Mouse (Mus musculus): ENCODE data around the gene Cdk17.

The Cdk17 gene

DNA sequence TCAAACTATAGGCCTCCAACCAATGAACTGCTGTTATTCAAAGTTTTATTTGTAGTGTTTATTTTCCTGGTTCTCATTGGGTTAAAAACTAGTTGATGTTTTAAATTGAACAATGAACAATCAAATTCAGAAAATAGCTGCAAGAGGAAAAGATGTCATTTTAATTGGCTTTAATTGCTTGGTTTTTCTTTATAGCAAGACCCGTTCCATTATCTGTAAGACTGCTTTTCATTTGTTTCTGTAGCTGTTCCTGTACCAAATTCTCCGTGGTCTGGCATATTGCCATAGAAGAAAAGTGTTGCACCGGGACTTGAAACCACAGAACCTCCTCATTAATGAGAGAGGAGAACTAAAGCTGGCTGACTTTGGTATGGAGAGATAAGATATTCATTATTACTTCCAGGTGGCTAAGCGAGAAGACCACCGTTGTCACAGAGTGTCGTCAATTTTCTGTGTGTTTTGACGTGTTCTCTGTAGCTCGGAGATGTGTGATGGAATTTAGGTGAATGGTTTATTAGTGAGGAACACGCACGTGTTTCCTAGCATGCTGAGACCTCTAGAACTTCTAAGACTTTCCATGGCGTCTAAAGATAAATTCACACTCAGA is 67.8 kb downstream of the Cdk17 start:
- DNase-seq (ENCODE audit: low read depth, low spot score) = no peak

GRCm38 (mm10) chr10:93231490-93231889 is 70.8 kb downstream of the Cdk17 start:
- DNase-seq (ENCODE audit: low read depth, low spot score) = no peak

DNA sequence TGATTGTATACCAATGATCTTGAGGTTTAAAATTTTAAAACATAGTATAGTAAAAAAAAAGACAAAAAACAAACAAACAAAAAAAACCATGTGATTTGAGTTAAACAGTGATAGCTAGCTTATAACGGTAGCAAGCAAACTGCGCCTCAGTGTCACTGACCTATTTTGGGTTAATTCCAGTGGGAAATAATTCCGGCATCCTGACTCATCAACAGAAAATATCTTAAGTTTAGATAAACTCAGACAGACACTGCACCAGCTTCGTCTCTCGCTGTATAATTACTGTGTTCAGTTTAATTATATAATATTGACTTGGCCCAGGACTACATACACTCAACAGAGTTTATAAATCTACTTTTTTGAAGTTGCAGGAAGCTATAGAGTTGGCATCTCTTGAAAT is 71.2 kb downstream of the Cdk17 start:
- DNase-seq (ENCODE audit: low read depth, low spot score) = no peak

DNA sequence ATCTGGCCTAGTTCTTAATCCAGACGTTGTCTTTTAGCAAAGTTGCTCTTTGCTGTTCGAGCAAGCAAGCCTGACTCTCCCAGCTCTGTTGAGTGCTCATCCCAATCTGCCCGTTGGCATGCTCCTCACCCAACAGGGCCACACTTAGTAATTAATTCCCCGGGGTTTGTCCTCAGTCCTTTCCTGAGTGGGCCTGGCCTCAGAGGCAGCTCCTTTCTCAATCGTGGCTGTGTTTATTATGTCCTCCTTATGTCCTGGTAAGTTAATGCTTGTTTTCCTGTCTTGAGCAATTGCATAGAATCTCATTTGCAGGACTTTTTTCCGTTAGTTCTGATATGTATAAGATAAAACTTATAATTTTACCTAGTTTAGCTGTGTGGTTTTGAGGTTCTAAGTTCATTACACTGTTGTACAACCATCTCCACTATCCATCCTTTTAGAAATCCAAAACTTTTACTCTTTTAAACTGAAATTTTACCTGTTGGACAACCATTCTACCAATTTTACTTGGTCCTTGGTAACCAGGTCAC is 73.1 kb downstream of the Cdk17 start:
- DNase-seq (ENCODE audit: low read depth, low spot score) = no peak

GRCm38 (mm10) chr10:93234692-93235091 is 74.0 kb downstream of the Cdk17 start:
- no peak for DNase-seq (ENCODE audit: low read depth, low spot score)

DNA sequence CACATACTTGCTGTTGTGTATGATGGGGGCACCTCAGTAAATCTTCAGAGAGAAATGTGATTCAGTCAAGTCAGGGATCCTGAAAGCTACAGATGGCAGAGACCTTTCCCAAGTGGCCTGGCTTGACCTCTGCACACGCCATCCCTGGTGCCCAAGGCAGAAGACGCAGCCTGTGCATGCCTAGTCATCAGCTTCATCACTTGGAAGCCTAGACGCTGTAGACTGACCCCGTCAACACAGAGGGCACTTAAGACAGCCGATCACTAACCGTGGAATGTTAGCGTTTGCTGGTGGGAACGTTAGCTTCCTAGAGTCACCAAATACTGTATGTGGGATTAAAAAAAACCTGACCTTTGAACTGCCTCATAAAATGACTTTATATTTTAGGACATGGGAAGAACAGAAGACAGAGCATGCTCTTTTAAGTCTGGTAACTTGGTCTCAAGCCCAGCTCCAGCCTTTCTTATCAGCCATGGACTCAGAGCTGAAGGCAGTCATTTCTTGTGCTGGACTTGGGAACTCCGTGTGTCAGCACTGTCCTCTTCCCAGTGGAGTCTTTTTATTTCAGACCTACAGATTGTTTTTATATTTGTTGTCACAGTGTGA is 78.6 kb downstream of the Cdk17 start:
- no peak for DNase-seq (ENCODE audit: low read depth, low spot score)

DNA sequence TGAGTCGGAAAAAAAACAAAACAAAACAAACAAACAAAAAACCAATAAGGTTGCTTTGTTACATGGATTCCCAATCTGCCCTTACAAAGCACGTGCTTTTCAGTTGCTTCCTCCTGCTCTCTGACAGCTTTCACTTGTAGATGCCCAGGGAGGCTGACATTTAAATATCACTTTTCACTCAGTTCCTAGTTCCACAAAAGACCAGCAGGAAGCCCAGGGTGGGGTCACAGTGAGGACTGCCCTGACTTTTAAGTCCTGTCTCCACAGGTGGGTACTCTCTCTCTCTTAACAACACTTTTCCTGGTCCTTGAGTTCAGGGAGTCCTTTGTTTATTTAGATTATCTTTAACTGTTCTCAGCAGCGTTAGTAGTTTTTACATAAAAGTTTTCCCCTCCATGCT is 81.5 kb downstream of the Cdk17 start:
- no peak for DNase-seq (ENCODE audit: low read depth, low spot score)

GRCm38 (mm10) chr10:93242861-93243260 is 82.2 kb downstream of the Cdk17 start:
- DNase-seq (ENCODE audit: low read depth, low spot score) = no peak

DNA sequence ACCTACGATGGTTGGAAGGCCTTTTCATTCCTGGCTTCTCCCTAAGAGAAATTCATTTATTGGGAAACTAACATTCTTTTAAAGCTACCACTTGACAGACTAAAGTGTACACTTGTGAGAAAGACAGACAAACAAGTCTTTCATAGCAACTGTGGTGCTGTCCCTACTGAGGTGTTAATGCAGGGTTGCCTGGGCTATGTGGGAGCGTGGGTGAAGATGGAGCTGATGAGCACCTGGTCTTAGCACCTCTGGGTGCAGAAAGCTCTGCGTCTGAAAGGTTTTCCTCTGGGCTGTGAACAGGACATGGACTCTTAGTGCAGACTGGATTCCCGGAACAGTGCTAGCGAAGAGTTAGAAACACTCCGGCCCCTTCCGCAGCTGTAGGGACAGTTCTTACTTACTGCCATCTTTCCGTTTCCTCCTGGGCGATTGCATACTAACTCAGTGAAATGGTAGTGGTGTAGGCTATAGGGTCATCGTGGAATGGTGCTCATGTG is 83.6 kb downstream of the Cdk17 start:
- no peak for DNase-seq (ENCODE audit: low read depth, low spot score)

DNA sequence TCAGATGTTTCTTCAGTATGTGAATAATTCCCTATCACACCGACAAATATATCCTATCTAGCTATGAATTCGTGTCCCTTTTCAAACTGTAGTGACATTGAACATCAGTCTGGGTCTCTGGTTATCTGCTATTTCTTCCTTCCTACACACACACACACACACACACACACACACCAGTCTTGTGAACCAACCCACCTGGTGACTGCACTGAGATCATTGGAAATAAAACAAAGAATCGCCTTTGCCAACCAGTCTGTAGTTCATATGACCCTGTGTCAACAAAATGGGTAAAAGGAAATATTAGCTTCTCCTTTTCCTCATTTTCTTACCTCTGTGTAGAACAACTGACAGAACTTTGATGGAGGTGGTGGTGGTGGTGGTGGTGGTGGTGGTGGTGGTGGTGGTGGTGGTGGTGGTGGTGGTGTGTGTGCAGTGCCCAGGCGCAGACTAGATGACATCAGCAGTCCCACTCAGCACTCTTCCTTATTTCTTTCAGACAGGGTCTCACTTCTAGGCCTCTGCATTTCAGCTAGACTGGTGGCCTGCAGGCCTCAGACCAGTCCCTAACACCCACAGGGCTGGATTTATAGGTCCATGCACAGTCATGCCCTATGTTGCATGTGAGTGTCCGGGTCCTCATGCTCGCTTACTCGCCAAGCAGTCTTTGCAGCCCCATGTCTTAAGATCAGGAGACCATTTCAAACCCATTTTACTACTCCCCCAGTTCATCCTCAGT is 85.7 kb downstream of the Cdk17 start:
- no peak for DNase-seq (ENCODE audit: low read depth, low spot score)

DNA sequence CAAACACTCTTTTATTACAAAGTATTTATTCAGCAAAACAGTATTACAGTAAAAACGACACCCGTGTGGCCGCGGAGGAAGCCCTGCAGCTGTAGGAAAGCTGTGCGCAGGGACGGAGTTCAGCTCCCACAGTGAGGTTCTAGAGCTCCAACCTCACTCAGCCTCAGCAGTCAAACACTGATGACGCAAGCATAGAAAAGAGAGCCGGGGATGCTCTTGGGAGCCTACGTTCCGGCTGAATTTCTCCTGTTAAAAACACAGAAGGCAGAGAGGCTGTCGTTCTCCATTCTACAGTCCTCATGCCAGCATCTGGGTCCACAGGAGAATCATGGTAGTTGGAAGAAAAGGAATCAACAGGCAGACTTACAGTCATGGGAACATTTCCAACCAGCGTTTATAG is 86.7 kb downstream of the Cdk17 start:
- no peak for DNase-seq (ENCODE audit: low read depth, low spot score)

- no peak for DNase-seq (ENCODE audit: low read depth, low spot score)
Observed at GRCm38 (mm10) chr10:93247902-93248301, 87.2 kb downstream of the Cdk17 start.

- no peak for DNase-seq (ENCODE audit: low read depth, low spot score)
Observed at GRCm38 (mm10) chr10:93248416-93248815, 87.7 kb downstream of the Cdk17 start.

GRCm38 (mm10) chr10:93249901-93250300 is 89.2 kb downstream of the Cdk17 start:
- no peak for DNase-seq (ENCODE audit: low read depth, low spot score)

DNA sequence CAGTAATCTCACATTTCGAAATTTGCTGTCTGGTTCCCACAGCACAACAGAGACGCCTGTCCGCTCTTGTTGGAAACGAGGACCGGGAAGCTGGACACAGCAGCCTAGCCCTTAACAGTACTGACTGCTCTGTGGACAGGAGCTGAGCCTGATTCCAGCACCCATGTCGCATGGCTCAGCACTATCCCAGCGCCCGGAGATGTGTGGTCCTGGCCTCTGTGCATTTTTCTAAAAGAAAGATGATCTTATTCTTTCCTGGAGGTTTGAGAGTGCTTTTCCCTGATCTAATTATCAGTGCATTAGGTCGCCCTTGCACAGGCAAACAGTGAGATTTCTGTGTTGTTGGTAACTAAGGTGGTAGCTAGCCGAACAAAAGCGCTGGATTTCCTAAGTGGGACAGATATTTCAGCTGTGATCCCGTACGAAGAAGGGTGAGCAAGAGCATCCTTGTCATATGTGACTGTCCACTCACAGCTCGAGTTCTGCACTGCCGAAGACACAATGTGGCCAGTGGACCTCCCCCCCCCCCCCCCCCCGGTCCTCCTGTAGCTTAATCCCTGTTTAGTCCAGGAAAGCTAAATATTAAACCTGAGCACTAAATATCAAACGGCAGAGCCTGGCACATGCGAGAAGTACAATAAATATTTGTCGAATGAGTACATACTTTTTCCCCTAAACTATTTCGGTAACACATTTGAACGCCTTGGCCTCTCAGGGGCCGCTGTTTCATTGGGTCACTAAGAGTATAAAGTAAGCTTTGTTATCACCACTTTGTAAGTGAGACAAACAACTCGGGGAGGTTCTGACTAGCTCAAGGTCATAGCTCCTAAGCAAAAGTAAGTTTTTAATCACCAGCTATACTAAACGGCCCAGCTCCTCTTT is 90.0 kb downstream of the Cdk17 start:
- no peak for DNase-seq (ENCODE audit: low read depth, low spot score)

DNA sequence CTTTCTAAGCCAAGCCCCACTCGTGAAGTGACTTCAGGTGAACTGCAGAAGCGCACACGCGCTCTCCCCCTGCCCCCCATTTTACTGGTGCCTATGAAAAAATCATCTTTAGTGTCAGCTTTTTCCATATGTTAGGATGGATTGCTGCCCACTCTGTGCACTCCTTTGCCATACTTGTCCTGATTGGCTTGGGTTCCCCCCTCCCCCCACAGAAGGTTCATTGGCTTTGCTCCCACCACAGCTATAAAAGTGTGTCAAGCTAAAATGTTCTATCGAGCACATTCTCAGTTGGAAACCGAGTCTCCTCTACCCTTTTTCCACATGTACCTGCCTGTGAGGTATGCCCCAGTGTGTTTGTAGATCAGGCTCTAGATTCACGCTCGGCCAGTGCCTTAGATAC is 90.8 kb downstream of the Cdk17 start:
- DNase-seq (ENCODE audit: low read depth, low spot score) = no peak

DNA sequence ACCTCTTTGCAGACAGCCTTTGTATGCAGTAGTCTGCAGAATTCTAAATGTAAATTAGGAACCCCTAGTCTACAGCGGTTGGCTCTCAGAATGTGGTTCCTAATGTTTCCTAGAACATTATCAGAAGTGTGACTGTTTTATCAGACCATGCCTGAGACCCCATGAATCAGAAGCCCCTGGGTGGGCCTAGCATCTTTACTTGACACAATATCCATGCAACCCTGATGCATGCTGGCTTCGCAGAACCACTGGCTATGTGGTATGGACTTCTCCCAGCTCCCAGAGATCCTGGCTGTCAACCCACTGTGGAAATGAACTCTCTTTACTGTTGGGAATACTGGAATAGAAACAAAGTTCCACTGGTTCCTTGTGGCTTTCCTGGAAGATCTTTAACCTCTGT is 92.0 kb downstream of the Cdk17 start:
- DNase-seq (ENCODE audit: low read depth, low spot score) = no peak

DNA sequence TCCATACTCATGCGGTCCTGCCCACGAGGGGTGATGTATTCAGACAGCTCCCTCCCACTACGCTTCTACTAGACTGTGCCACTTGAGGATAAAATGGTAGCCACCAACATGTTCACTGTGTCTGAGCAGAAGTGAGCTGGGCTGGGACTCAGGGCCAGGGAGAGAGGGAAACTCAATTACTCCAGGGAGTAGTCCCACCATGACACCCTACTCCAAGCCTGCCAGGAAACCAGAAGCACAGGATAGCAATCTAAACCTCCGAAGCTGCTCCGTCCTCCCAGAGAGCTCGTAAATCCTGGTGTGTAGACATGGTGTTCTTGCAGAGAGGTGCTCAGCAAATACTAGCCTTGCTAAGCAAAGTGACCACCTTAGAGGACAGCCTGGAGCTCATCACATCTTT is 92.5 kb downstream of the Cdk17 start:
- DNase-seq (ENCODE audit: low read depth, low spot score) = no peak

DNA sequence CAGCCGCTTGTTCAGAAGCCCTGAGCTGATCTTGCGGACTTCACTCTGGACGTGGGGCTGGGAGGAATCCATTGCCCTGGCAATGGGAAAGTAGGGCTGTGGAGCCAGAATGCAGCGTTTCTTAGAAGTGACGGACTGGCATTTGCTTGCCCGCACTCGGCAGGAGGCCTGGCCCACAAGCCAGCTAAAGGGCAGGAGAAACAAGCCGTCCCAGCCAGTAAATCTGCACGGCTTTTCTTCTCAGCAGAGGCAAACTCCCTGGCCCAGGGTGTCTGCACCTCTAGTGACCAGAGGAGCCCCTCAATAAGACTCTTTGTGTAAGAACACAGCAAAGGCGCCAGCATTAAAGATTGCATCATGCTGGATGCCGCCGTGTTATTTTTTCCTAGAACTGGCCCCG is 94.6 kb downstream of the Cdk17 start:
- no peak for DNase-seq (ENCODE audit: low read depth, low spot score)

- DNase-seq (ENCODE audit: low read depth, low spot score) = no peak
Observed at GRCm38 (mm10) chr10:93259826-93260225, 99.2 kb downstream of the Cdk17 start.

- DNase-seq (ENCODE audit: low read depth, low spot score) = no peak
Observed at GRCm38 (mm10) chr10:93261132-93261980, 100.7 kb downstream of the Cdk17 start.

All from c-Kit-negative CD71-positive TER-119-positive erythroid progenitor cells, embryonic 14.5 days (primary cell).